Mouse (Mus musculus): ENCODE data around the gene Cep72. TPM values are rescaled to one million over a fixed set of nuclear protein-coding genes. Genes with fewer than 3 reads are reported as not detected.

The Cep72 gene
- polyA plus RNA-seq, 1 experiment from 2014 or later = 12.7 TPM

- Histone ChIP-seq H3K27me3 (replicated peaks; ENCODE audit: control insufficient read depth, insufficient read depth, low read length) (no peaks in the 10 kb centered on the region), H3K36me3 (ENCODE audit: control insufficient read depth, insufficient read depth, low read length) (0 out of 2 replicates have a peak, but pooled peaks cover 4% of the 10 kb centered on the region), H3K4me2 (ENCODE audit: low read depth, low read length) (no peak overlapping the region), H3K27ac (ENCODE audit: low read length) (no peak overlapping the region), H3K4me1 (ENCODE audit: control insufficient read depth, insufficient read depth, low read length) (no peaks in the 10 kb centered on the region), H3K9me3 (ENCODE audit: control insufficient read depth, low read length) (no peaks in the 10 kb centered on the region), H3K9ac (ENCODE audit: low read depth, low read length) (no peak overlapping the region), H3K4me3 (ENCODE audit: low read length) (no peak overlapping the region)
- no peak for ATAC-seq
- WGBS = 94% methylated on average over 3 of the region's 3 CpGs
Observed at GRCm38 (mm10) chr13:74039926-74040325, 22.2 kb downstream of the Cep72 start.

- Histone ChIP-seq H3K4me1 (ENCODE audit: control insufficient read depth, insufficient read depth, low read length) (no peaks in the 10 kb centered on the region), H3K27me3 (replicated peaks; ENCODE audit: control insufficient read depth, insufficient read depth, low read length) (no peaks in the 10 kb centered on the region), H3K36me3 (ENCODE audit: control insufficient read depth, insufficient read depth, low read length) (0 out of 2 replicates have a peak, but pooled peaks cover 4% of the 10 kb centered on the region), H3K9me3 (ENCODE audit: control insufficient read depth, low read length) (no peaks in the 10 kb centered on the region), H3K9ac (ENCODE audit: low read depth, low read length) (no peak overlapping the region), H3K4me2 (ENCODE audit: low read depth, low read length) (no peak overlapping the region), H3K27ac (ENCODE audit: low read length) (no peak overlapping the region), H3K4me3 (ENCODE audit: low read length) (no peak overlapping the region)
- WGBS = 88% methylated on average over 2 of the region's 2 CpGs
- no peak for ATAC-seq
Observed at GRCm38 (mm10) chr13:74035776-74036175, 26.3 kb downstream of the Cep72 start.

GRCm38 (mm10) chr13:74034756-74035155 is 27.3 kb downstream of the Cep72 start:
- H3K36me3 ChIP-seq (ENCODE audit: control insufficient read depth, insufficient read depth, low read length) = 0 out of 2 replicates have a peak, but pooled peaks cover 4% of the 10 kb centered on the region
- ATAC-seq = no peak
- H3K9me3 ChIP-seq (ENCODE audit: control insufficient read depth, low read length) = no peaks in the 10 kb centered on the region
- H3K4me2 ChIP-seq (ENCODE audit: low read depth, low read length) = no peak overlapping the region
- no peaks in the 10 kb centered on the region for H3K4me1 ChIP-seq (ENCODE audit: control insufficient read depth, insufficient read depth, low read length)
- H3K27ac ChIP-seq (ENCODE audit: low read length) = no peak overlapping the region
- H3K4me3 ChIP-seq (ENCODE audit: low read length) = no peak overlapping the region
- no peak overlapping the region for H3K9ac ChIP-seq (ENCODE audit: low read depth, low read length)
- WGBS = 61% methylated on average over 2 of the region's 2 CpGs
- H3K27me3 ChIP-seq (replicated peaks; ENCODE audit: control insufficient read depth, insufficient read depth, low read length) = no peaks in the 10 kb centered on the region

GRCm38 (mm10) chr13:74031133-74031532 is 31.0 kb downstream of the Cep72 start:
- Histone ChIP-seq H3K4me1 (ENCODE audit: control insufficient read depth, insufficient read depth, low read length) (0 out of 2 replicates have a peak, but pooled peaks cover 3% of the 10 kb centered on the region), H3K4me2 (ENCODE audit: low read depth, low read length) (no peak overlapping the region), H3K36me3 (ENCODE audit: control insufficient read depth, insufficient read depth, low read length) (no peaks in the 10 kb centered on the region), H3K27me3 (replicated peaks; ENCODE audit: control insufficient read depth, insufficient read depth, low read length) (no peaks in the 10 kb centered on the region), H3K9me3 (ENCODE audit: control insufficient read depth, low read length) (no peaks in the 10 kb centered on the region), H3K9ac (ENCODE audit: low read depth, low read length) (no peak overlapping the region), H3K4me3 (ENCODE audit: low read length) (no peak overlapping the region), H3K27ac (ENCODE audit: low read length) (no peak overlapping the region)
- ATAC-seq = no peak
- WGBS = 85% methylated on average over 8 of the region's 8 CpGs

GRCm38 (mm10) chr13:74030691-74031090 is 31.4 kb downstream of the Cep72 start:
- no peak overlapping the region for H3K27ac ChIP-seq (ENCODE audit: low read length)
- H3K9ac ChIP-seq (ENCODE audit: low read depth, low read length) = no peak overlapping the region
- no peaks in the 10 kb centered on the region for H3K27me3 ChIP-seq (replicated peaks; ENCODE audit: control insufficient read depth, insufficient read depth, low read length)
- H3K4me1 ChIP-seq (ENCODE audit: control insufficient read depth, insufficient read depth, low read length) = peaks cover 6% of the 10 kb centered on the region
- H3K36me3 ChIP-seq (ENCODE audit: control insufficient read depth, insufficient read depth, low read length) = no peaks in the 10 kb centered on the region
- WGBS = 88% methylated on average over 7 of the region's 7 CpGs
- no peak overlapping the region for H3K4me3 ChIP-seq (ENCODE audit: low read length)
- H3K4me2 ChIP-seq (ENCODE audit: low read depth, low read length) = no peak overlapping the region
- no peaks in the 10 kb centered on the region for H3K9me3 ChIP-seq (ENCODE audit: control insufficient read depth, low read length)
- no peak for ATAC-seq

GRCm38 (mm10) chr13:74029013-74029412 is 33.1 kb downstream of the Cep72 start:
- H3K9ac ChIP-seq (ENCODE audit: low read depth, low read length) = no peak overlapping the region
- no peaks in the 10 kb centered on the region for H3K9me3 ChIP-seq (ENCODE audit: control insufficient read depth, low read length)
- ATAC-seq = no peak
- no peak overlapping the region for H3K4me2 ChIP-seq (ENCODE audit: low read depth, low read length)
- H3K36me3 ChIP-seq (ENCODE audit: control insufficient read depth, insufficient read depth, low read length) = no peaks in the 10 kb centered on the region
- H3K4me3 ChIP-seq (ENCODE audit: low read length) = no peak overlapping the region
- WGBS = 78% methylated on average over 2 of the region's 2 CpGs
- H3K27me3 ChIP-seq (replicated peaks; ENCODE audit: control insufficient read depth, insufficient read depth, low read length) = no peaks in the 10 kb centered on the region
- peaks cover 19% of the 10 kb centered on the region for H3K4me1 ChIP-seq (ENCODE audit: control insufficient read depth, insufficient read depth, low read length)
- no peak overlapping the region for H3K27ac ChIP-seq (ENCODE audit: low read length)

- 60% methylated on average over 2 of the region's 2 CpGs for WGBS
- Histone ChIP-seq H3K4me1 (ENCODE audit: control insufficient read depth, insufficient read depth, low read length) (peaks cover 19% of the 10 kb centered on the region), H3K9me3 (ENCODE audit: control insufficient read depth, low read length) (no peaks in the 10 kb centered on the region), H3K9ac (ENCODE audit: low read depth, low read length) (no peak overlapping the region), H3K4me3 (ENCODE audit: low read length) (no peak overlapping the region), H3K4me2 (ENCODE audit: low read depth, low read length) (no peak overlapping the region), H3K27me3 (replicated peaks; ENCODE audit: control insufficient read depth, insufficient read depth, low read length) (no peaks in the 10 kb centered on the region), H3K36me3 (ENCODE audit: control insufficient read depth, insufficient read depth, low read length) (no peaks in the 10 kb centered on the region), H3K27ac (ENCODE audit: low read length) (no peak overlapping the region)
- ATAC-seq = no peak
Observed at GRCm38 (mm10) chr13:74028116-74028515, 34.0 kb downstream of the Cep72 start.

GRCm38 (mm10) chr13:74026215-74026614 is 35.9 kb downstream of the Cep72 start:
- WGBS = 16% methylated on average over 2 of the region's 2 CpGs
- Histone ChIP-seq H3K4me1 (ENCODE audit: control insufficient read depth, insufficient read depth, low read length) (peaks cover 19% of the 10 kb centered on the region), H3K36me3 (ENCODE audit: control insufficient read depth, insufficient read depth, low read length) (no peaks in the 10 kb centered on the region), H3K9me3 (ENCODE audit: control insufficient read depth, low read length) (no peaks in the 10 kb centered on the region), H3K27me3 (replicated peaks; ENCODE audit: control insufficient read depth, insufficient read depth, low read length) (no peaks in the 10 kb centered on the region), H3K27ac (ENCODE audit: low read length) (no peak overlapping the region), H3K4me2 (ENCODE audit: low read depth, low read length) (no peak overlapping the region), H3K4me3 (ENCODE audit: low read length) (no peak overlapping the region), H3K9ac (ENCODE audit: low read depth, low read length) (no peak overlapping the region)
- ATAC-seq = peak; percentile 75

GRCm38 (mm10) chr13:74025151-74026081 is 36.7 kb downstream of the Cep72 start:
- Histone ChIP-seq H3K27ac (ENCODE audit: low read length) (peak overlapping the region; percentile 10; the same call in 1 of the 2 replicates), H3K27me3 (replicated peaks; ENCODE audit: control insufficient read depth, insufficient read depth, low read length) (no peaks in the 10 kb centered on the region), H3K9ac (ENCODE audit: low read depth, low read length) (no peak overlapping the region), H3K4me1 (ENCODE audit: control insufficient read depth, insufficient read depth, low read length) (peaks cover 19% of the 10 kb centered on the region), H3K36me3 (ENCODE audit: control insufficient read depth, insufficient read depth, low read length) (no peaks in the 10 kb centered on the region), H3K4me3 (ENCODE audit: low read length) (no peak overlapping the region), H3K4me2 (ENCODE audit: low read depth, low read length) (no peak overlapping the region), H3K9me3 (ENCODE audit: control insufficient read depth, low read length) (no peaks in the 10 kb centered on the region)
- peak; percentile 62 for ATAC-seq
- WGBS = 56% methylated on average over 4 of the region's 4 CpGs

All from intestine, embryonic 16.5 days (tissue).